ENCODE assay signal across 19 mouse cellular contexts in the genomic region with DNA sequence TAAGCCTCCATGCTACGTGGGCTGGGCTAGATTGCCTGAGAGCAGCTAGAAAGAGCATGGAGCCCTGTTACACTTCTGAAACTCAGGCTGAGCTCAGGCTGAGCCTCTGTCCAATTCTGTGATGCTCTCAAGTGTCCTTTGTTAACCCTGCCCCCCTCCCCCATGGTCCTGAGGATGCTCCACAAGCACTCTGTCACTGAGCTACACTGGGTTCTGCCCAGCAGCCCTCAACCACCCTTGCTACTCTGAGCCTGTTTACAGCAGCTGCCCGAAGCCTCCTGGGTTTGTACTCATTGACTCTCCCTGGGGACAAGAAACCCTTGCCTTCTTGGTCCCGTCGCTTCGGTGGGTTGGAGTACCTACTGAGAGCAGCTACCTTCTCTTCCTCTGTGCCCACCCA.
DNase-seq lines count a peak whose midpoint lies in the region; ATAC-seq and TF ChIP-seq lines count a peak whose summit lies in the region.
"Had no signal": no experiment of that assay in that cellular context is flagged by ENCODE, and none has a peak within 500 bp of the region (broad histone marks: within the 10 kb centered on the region; RNA-seq: fewer than 3 reads in every experiment).

No protein-coding gene starts in this region.

- H3K9me3 ChIP-seq in CH12.LX (replicated peaks; ENCODE audit: low read length): peaks cover 20% of the 10 kb centered on the region
- no peaks in the 10 kb centered on the region for H3K9me3 ChIP-seq in forebrain, embryonic 16.5 days (ENCODE audit: control insufficient read depth, low read length)
- peaks cover 3% of the 10 kb centered on the region; the same call in 1 of the 2 replicates for H3K9me3 ChIP-seq in midbrain, embryonic 14.5 days (ENCODE audit: control insufficient read depth, low read length)
- H3K9me3 ChIP-seq: embryonic facial prominence, embryonic 12.5 days; liver, embryonic 15.5 days had no signal

- H3K79me2 ChIP-seq in CH12.LX (replicated peaks; ENCODE audit: control insufficient read depth, extremely low read depth, insufficient read depth, poor library complexity, severe bottlenecking): no peaks in the 10 kb centered on the region

- no peak for TF ChIP-seq POLR2A in CH12.LX (IDR thresholded peaks at IDR 0.05; ENCODE audit: low read depth, low read length)

- no peaks in the 10 kb centered on the region for H3K36me3 ChIP-seq in CH12.LX (replicated peaks in 1 of 2; ENCODE audit: control insufficient read depth in 1 of 2, insufficient read depth in 1 of 2, low read length in 1 of 2)
- H3K36me3 ChIP-seq in forebrain, embryonic 16.5 days (ENCODE audit: control insufficient read depth, insufficient read depth): 0 out of 2 replicates have a peak, but pooled peaks cover 5% of the 10 kb centered on the region
- H3K36me3 ChIP-seq in midbrain, embryonic 14.5 days (ENCODE audit: control insufficient read depth, insufficient read depth, low read length): peaks cover 29% of the 10 kb centered on the region
- H3K36me3 ChIP-seq: liver, embryonic 15.5 days had no signal

- TF ChIP-seq EP300 in CH12.LX (IDR thresholded peaks at IDR 0.05; ENCODE audit: low read length): no peak

- TF ChIP-seq RAD21 in CH12.LX (IDR thresholded peaks at IDR 0.05; ENCODE audit: low read depth, low read length): no peak

- 0 out of 2 replicates have a peak, but pooled peaks have one; percentile 22 for ATAC-seq in forebrain, embryonic 16.5 days
- no peak for ATAC-seq in midbrain, embryonic 14.5 days (ENCODE audit: low FRiP score, low TSS enrichment)
- ATAC-seq: activated CD4-positive, CD25-positive, alpha-beta regulatory T cell, adult 4 months; intestine, embryonic 16.5 days had no signal

- no peak overlapping the region for H3K4me3 ChIP-seq in CH12.LX (replicated peaks in 1 of 3; ENCODE audit: low read depth in 2 of 3, low read length in 2 of 3, poor library complexity in 1 of 3)
- no peak overlapping the region for H3K4me3 ChIP-seq in forebrain, embryonic 16.5 days (replicated peaks; ENCODE audit: low read length)
- no peak overlapping the region for H3K4me3 ChIP-seq in midbrain, embryonic 14.5 days (replicated peaks; ENCODE audit: low read depth, low read length)
- H3K4me3 ChIP-seq: embryonic facial prominence, embryonic 12.5 days; heart, adult 2 months; limb, embryonic 12.5 days; liver, embryonic 15.5 days had no signal

- H3K27me3 ChIP-seq in CH12.LX (replicated peaks): peaks cover 19% of the 10 kb centered on the region
- H3K27me3 ChIP-seq in forebrain, embryonic 16.5 days (replicated peaks; ENCODE audit: control insufficient read depth, insufficient read depth, low read length): no peaks in the 10 kb centered on the region
- no peaks in the 10 kb centered on the region for H3K27me3 ChIP-seq in midbrain, embryonic 14.5 days (ENCODE audit: control insufficient read depth, insufficient read depth, low read length)
- H3K27me3 ChIP-seq: embryonic facial prominence, embryonic 12.5 days; limb, embryonic 12.5 days; liver, embryonic 15.5 days had no signal

- no peak for TF ChIP-seq CTCF in CH12.LX (conservative IDR thresholded peaks at IDR 0.05 in 1 of 2, IDR thresholded peaks at IDR 0.05 in 1 of 2; ENCODE audit: low read depth in 2 of 2, low read length in 2 of 2)

- H3K9ac ChIP-seq in CH12.LX (ENCODE audit: insufficient read depth, low read depth): no peak overlapping the region
- H3K9ac ChIP-seq in forebrain, embryonic 16.5 days (replicated peaks; ENCODE audit: low read depth, low read length): no peak overlapping the region
- H3K9ac ChIP-seq in midbrain, embryonic 14.5 days (replicated peaks; ENCODE audit: low read length): no peak overlapping the region
- H3K9ac ChIP-seq: embryonic facial prominence, embryonic 12.5 days; liver, embryonic 15.5 days had no signal

- H3K4me2 ChIP-seq in CH12.LX (ENCODE audit: insufficient read depth, low read depth, poor library complexity, severe bottlenecking): no peak overlapping the region
- H3K4me2 ChIP-seq in forebrain, embryonic 16.5 days (ENCODE audit: low read length): no peak overlapping the region
- H3K4me2 ChIP-seq in midbrain, embryonic 14.5 days (ENCODE audit: low read length): no peak overlapping the region
- H3K4me2 ChIP-seq: embryonic facial prominence, embryonic 12.5 days; limb, embryonic 12.5 days; liver, embryonic 15.5 days had no signal

- peaks cover 8 to 29% of the 10 kb centered on the region in 2 experiments for H3K4me1 ChIP-seq in CH12.LX (ENCODE audit: control insufficient read depth in 1 of 2, insufficient read depth in 2 of 2)
- peaks cover 33% of the 10 kb centered on the region for H3K4me1 ChIP-seq in forebrain, embryonic 16.5 days (replicated peaks; ENCODE audit: control insufficient read depth, insufficient read depth, low read length)
- H3K4me1 ChIP-seq in midbrain, embryonic 14.5 days (ENCODE audit: control insufficient read depth, insufficient read depth, low read length): peaks cover 43% of the 10 kb centered on the region
- H3K4me1 ChIP-seq: liver, embryonic 15.5 days had no signal

- WGBS in forebrain, embryonic 16.5 days: 51% methylated on average over 5 of the region's 5 CpGs
- WGBS in midbrain, embryonic 14.5 days: 49% methylated on average over 5 of the region's 5 CpGs

- dilution Hi-C loops in CH12.LX (cut with MboI; ENCODE audit: extremely low pct_ligation_motif_present, extremely low pct_unique_long_range_greater_than_20kb, low sequenced_read_pairs): no loop called here

- in situ Hi-C loops in CH12.LX (cut with MboI; ENCODE audit: low pct_ligation_motif_present, low pct_unique_long_range_greater_than_20kb, low sequenced_read_pairs): no loop called here

- peak; percentile 30 for DNase-seq in embryo, embryonic 11 days
- no peak for DNase-seq in embryo, embryonic 10 days (ENCODE audit: low spot score)
- DNase-seq in CH12.LX (ENCODE audit: extremely low read depth): peak; percentile 25
- DNase-seq in midbrain, embryonic 14.5 days: no peak
- DNase-seq in cerebellum, postnatal 14 days: no peak
- DNase-seq in testis, postnatal 14 days (ENCODE audit: low spot score): no peak
- no peak for DNase-seq in cerebellum, adult 9-10 months
- DNase-seq: adrenal gland, postnatal 25 days; cerebellum, postnatal 10 days; heart, adult 2 months; heart, postnatal 10 days; kidney, postnatal 36 days; lung, postnatal 10 days had no signal

- H3K27ac ChIP-seq in CH12.LX (ENCODE audit: insufficient read depth, low read depth): no peak overlapping the region
- no peak overlapping the region for H3K27ac ChIP-seq in forebrain, embryonic 16.5 days (ENCODE audit: low read length)
- peak overlapping the region; percentile 60 for H3K27ac ChIP-seq in midbrain, embryonic 14.5 days (replicated peaks; ENCODE audit: low read depth, low read length)
- H3K27ac ChIP-seq: heart, adult 2 months; liver, embryonic 15.5 days had no signal

TF ChIP-seq in CH12.LX, 34 proteins besides CTCF, POLR2A, EP300 and RAD21:
- no peak for TF ChIP-seq NRF1 (IDR thresholded peaks at IDR 0.05; ENCODE audit: low read depth, low read length)
- no peak for TF ChIP-seq JUND (conservative IDR thresholded peaks at IDR 0.05; ENCODE audit: low read depth, low read length)
- TF ChIP-seq HCFC1 (IDR thresholded peaks at IDR 0.05; ENCODE audit: low read depth, low read length): no peak
- TF ChIP-seq TCF12 (IDR thresholded peaks at IDR 0.05; ENCODE audit: low read depth, low read length): no peak
- TF ChIP-seq ZKSCAN1 (IDR thresholded peaks at IDR 0.05; ENCODE audit: borderline replicate concordance, low read depth, low read length): no peak
- no peak for TF ChIP-seq GABPA (IDR thresholded peaks at IDR 0.05; ENCODE audit: insufficient replicate concordance, low read depth, low read length)
- TF ChIP-seq USF1 (IDR thresholded peaks at IDR 0.05; ENCODE audit: low read depth, low read length): no peak
- TF ChIP-seq MAZ (IDR thresholded peaks at IDR 0.05; ENCODE audit: low read depth, low read length): no peak
- no peak for TF ChIP-seq SMC3 (IDR thresholded peaks at IDR 0.05; ENCODE audit: low read depth, low read length)

Comparison
In these comparisons a context has a peak if more than half of its experiments do, and no peak if none do; other contexts are left out.
1. DNase-seq: peak in embryo, embryonic 11 days (single experiment) and CH12.LX (single experiment); none in embryo, embryonic 10 days (single experiment), midbrain, embryonic 14.5 days (single experiment), cerebellum, postnatal 14 days (0 of 2), testis, postnatal 14 days (single experiment) and cerebellum, adult 9-10 months (single experiment).